ENCODE assay signal across 11 mouse cellular contexts in the genomic region with DNA sequence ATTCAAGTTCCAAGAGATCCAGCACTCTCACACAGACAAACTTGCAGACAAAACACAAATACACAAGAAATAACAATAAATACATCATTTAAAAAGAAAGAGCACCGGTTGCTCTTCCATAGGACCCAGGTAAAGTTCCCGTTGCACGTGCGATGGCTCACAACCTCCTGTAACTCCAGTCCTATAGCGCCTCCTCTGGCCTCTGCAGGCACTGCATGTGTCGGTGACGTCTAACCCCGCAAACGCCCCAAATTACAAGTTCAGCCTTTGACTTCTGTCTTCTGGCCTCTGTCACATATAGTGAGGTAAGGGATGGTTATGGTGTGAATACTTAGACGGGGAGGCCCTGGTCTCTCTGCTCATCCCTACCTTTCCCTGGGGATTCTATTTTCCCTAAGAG. TPM values are rescaled to one million over a fixed set of nuclear protein-coding genes. Genes with fewer than 3 reads are reported as not detected.
DNase-seq lines count a peak whose midpoint lies in the region; ATAC-seq and TF ChIP-seq lines count a peak whose summit lies in the region.
"Had no signal": no experiment of that assay in that cellular context is flagged by ENCODE, and none has a peak within 500 bp of the region (broad histone marks: within the 10 kb centered on the region; RNA-seq: fewer than 3 reads in every experiment).

No protein-coding gene starts in this region.

- no peak overlapping the region for H3K4me3 ChIP-seq in heart, postnatal 0 days (ENCODE audit: low read depth, low read length)
- H3K4me3 ChIP-seq in neural tube, embryonic 11.5 days (ENCODE audit: low read depth, low read length): no peak overlapping the region
- H3K4me3 ChIP-seq in neural tube, embryonic 15.5 days (replicated peaks): no peak overlapping the region
- H3K4me3 ChIP-seq: intestine, embryonic 15.5 days; limb, embryonic 12.5 days had no signal

- peaks cover 15% of the 10 kb centered on the region; the same call in 1 of the 2 replicates for H3K27me3 ChIP-seq in heart, postnatal 0 days (ENCODE audit: control insufficient read depth, insufficient read depth, low read length)
- H3K27me3 ChIP-seq in neural tube, embryonic 11.5 days (ENCODE audit: control insufficient read depth, insufficient read depth, low read length): peaks cover 9% of the 10 kb centered on the region
- H3K27me3 ChIP-seq in neural tube, embryonic 15.5 days (replicated peaks): peaks cover 41% of the 10 kb centered on the region

- H3K9ac ChIP-seq in heart, postnatal 0 days (replicated peaks; ENCODE audit: low read depth, low read length): no peak overlapping the region
- H3K9ac ChIP-seq in neural tube, embryonic 11.5 days (ENCODE audit: low read length): no peak overlapping the region
- no peak overlapping the region for H3K9ac ChIP-seq in neural tube, embryonic 15.5 days (replicated peaks)
- H3K9ac ChIP-seq: intestine, embryonic 15.5 days; limb, embryonic 12.5 days had no signal

- no peak for TF ChIP-seq EP300 in heart, postnatal 0 days (IDR thresholded peaks at IDR 0.05; ENCODE audit: low read depth)

- peaks cover 10% of the 10 kb centered on the region for H3K9me3 ChIP-seq in heart, postnatal 0 days (replicated peaks; ENCODE audit: control insufficient read depth, low read length)
- H3K9me3 ChIP-seq in neural tube, embryonic 11.5 days (ENCODE audit: control insufficient read depth, low read length): peaks cover 5% of the 10 kb centered on the region; the same call in 1 of the 2 replicates
- H3K9me3 ChIP-seq in neural tube, embryonic 15.5 days (replicated peaks): 0 out of 2 replicates have a peak, but pooled peaks cover 3% of the 10 kb centered on the region
- H3K9me3 ChIP-seq: intestine, embryonic 15.5 days had no signal

- H3K36me3 ChIP-seq in heart, postnatal 0 days (replicated peaks; ENCODE audit: control insufficient read depth, insufficient read depth, low read length): no peaks in the 10 kb centered on the region
- H3K36me3 ChIP-seq in neural tube, embryonic 11.5 days (ENCODE audit: control insufficient read depth, insufficient read depth, low read length): no peaks in the 10 kb centered on the region
- no peaks in the 10 kb centered on the region for H3K36me3 ChIP-seq in neural tube, embryonic 15.5 days
- H3K36me3 ChIP-seq: intestine, embryonic 15.5 days; limb, embryonic 12.5 days had no signal

- no peaks in the 10 kb centered on the region for H3K4me1 ChIP-seq in heart, postnatal 0 days (ENCODE audit: control insufficient read depth, insufficient read depth)
- H3K4me1 ChIP-seq in neural tube, embryonic 11.5 days (ENCODE audit: control insufficient read depth, insufficient read depth, low read length): no peaks in the 10 kb centered on the region
- no peaks in the 10 kb centered on the region for H3K4me1 ChIP-seq in neural tube, embryonic 15.5 days
- H3K4me1 ChIP-seq: intestine, embryonic 15.5 days; limb, embryonic 12.5 days had no signal

- ATAC-seq in heart, postnatal 0 days (ENCODE audit: insufficient read depth, low read depth): no peak
- no peak for ATAC-seq in neural tube, embryonic 11.5 days (ENCODE audit: insufficient read depth, low FRiP score, low TSS enrichment)
- no peak for ATAC-seq in neural tube, embryonic 15.5 days (ENCODE audit: low FRiP score)
- ATAC-seq in megakaryocyte-erythroid progenitor cell, adult 5-6 weeks (replicated peaks; ENCODE audit: low FRiP score, low TSS enrichment, poor library complexity, severe bottlenecking): no peak
- ATAC-seq: intestine, embryonic 15.5 days had no signal

- no peak overlapping the region for H3K27ac ChIP-seq in heart, postnatal 0 days (ENCODE audit: low read depth)
- H3K27ac ChIP-seq in neural tube, embryonic 11.5 days (ENCODE audit: low read depth, low read length): no peak overlapping the region
- H3K27ac ChIP-seq in neural tube, embryonic 15.5 days (replicated peaks): no peak overlapping the region
- H3K27ac ChIP-seq: intestine, embryonic 15.5 days; limb, embryonic 12.5 days had no signal

- no peak overlapping the region for H3K4me2 ChIP-seq in heart, postnatal 0 days (ENCODE audit: low read depth, low read length)
- no peak overlapping the region for H3K4me2 ChIP-seq in neural tube, embryonic 11.5 days (ENCODE audit: low read depth)
- H3K4me2 ChIP-seq in neural tube, embryonic 15.5 days: no peak overlapping the region
- H3K4me2 ChIP-seq: intestine, embryonic 15.5 days; limb, embryonic 12.5 days had no signal

- TF ChIP-seq CTCF in heart, postnatal 0 days (IDR thresholded peaks at IDR 0.05; ENCODE audit: low read depth): peak; percentile 26; the same call in 1 of the 2 replicates

- DNase-seq in heart, postnatal 0 days (ENCODE audit: low spot score): no peak
- no peak for DNase-seq in heart, adult 9 months (ENCODE audit: low spot score in 2 of 2)
- peak; percentile 45 for DNase-seq in neural tube, embryonic 11.5 days (ENCODE audit: low spot score)
- DNase-seq in embryo, embryonic 9.5 days (ENCODE audit: extremely low spot score): peak; percentile 35
- DNase-seq in thymus, postnatal 25 days: peak; percentile 37
- DNase-seq in gastrocnemius, postnatal 4 days (ENCODE audit: low spot score in 2 of 2): no peak

- 18% methylated on average over 10 of the region's 10 CpGs for WGBS in heart, postnatal 0 days
- 26% methylated on average over 10 of the region's 10 CpGs for WGBS in neural tube, embryonic 11.5 days
- 18% methylated on average over 10 of the region's 10 CpGs for WGBS in neural tube, embryonic 15.5 days

RNA-seq across cellular contexts. Expression of gene Ostm1, which starts 17.9 kb away (rescaled TPM):
- total RNA-seq in heart, postnatal 0 days (2014; rRNA removed; ENCODE audit: low replicate concordance): 13.8 and 26.7 TPM in 2 replicates
- polyA plus RNA-seq in heart, postnatal 0 days (2015; fragmentation: Nextera tagmentation; extraction: Ambion mirVana): 17.7 and 20.2 TPM in 2 replicates
- 16.8 and 19.5 TPM in 2 replicates for polyA plus RNA-seq in neural tube, embryonic 11.5 days (2014; fragmentation: Nextera tagmentation; extraction: Ambion mirVana)
- polyA plus RNA-seq in neural tube, embryonic 15.5 days (2015; fragmentation: Nextera tagmentation; extraction: Ambion mirVana): 33.7 and 36.1 TPM in 2 replicates
- 20.9 and 44.1 TPM in 2 replicates for total RNA-seq in megakaryocyte-erythroid progenitor cell, adult 5-6 weeks (2014; fragmentation: Nextera tagmentation)
- 33.5 and 48.7 TPM in 2 replicates for total RNA-seq in megakaryocyte-erythroid progenitor cell, adult 5-6 weeks (2017)
- total RNA-seq in gastrocnemius, postnatal 4 days (2021): 1 to 10 TPM; 6.7 to 7.4 TPM

RNA-seq across cellular contexts. Expression of gene Nr2e1, which starts 18.1 kb away (rescaled TPM):
- not detected in 2 replicates for total RNA-seq in heart, postnatal 0 days (2014; rRNA removed; ENCODE audit: low replicate concordance)
- polyA plus RNA-seq in heart, postnatal 0 days (2015; fragmentation: Nextera tagmentation; extraction: Ambion mirVana): not detected in 2 replicates
- polyA plus RNA-seq in neural tube, embryonic 11.5 days (2014; fragmentation: Nextera tagmentation; extraction: Ambion mirVana): not detected in 2 replicates
- polyA plus RNA-seq in neural tube, embryonic 15.5 days (2015; fragmentation: Nextera tagmentation; extraction: Ambion mirVana): not detected in 2 replicates
- total RNA-seq in megakaryocyte-erythroid progenitor cell, adult 5-6 weeks (2014; fragmentation: Nextera tagmentation): not detected in 2 replicates
- total RNA-seq in megakaryocyte-erythroid progenitor cell, adult 5-6 weeks (2017): not detected in 2 replicates
- not detected for total RNA-seq in gastrocnemius, postnatal 4 days (2021)
- total RNA-seq: gastrocnemius, adult 8-10 months had no signal
- polyA plus RNA-seq: intestine, embryonic 15.5 days; limb, embryonic 12.5 days had no signal

Comparison
In these comparisons a context has a peak if more than half of its experiments do, and no peak if none do; other contexts are left out.
1. DNase-seq: peak in neural tube, embryonic 11.5 days (single experiment), embryo, embryonic 9.5 days (single experiment) and thymus, postnatal 25 days (single experiment); none in heart, postnatal 0 days (single experiment), heart, adult 9 months (0 of 2) and gastrocnemius, postnatal 4 days (0 of 2).